Mouse (Mus musculus) midbrain, embryonic 15.5 days (tissue): Measurements from ENCODE around the gene H2-Q7. TPM values are rescaled to one million over a fixed set of nuclear protein-coding genes. Genes with fewer than 3 reads are reported as not detected.

Experiments
- ATAC-seq: fragments of 200-750 bp; cut with Nextera tagmentation; replicated peaks from 2 replicates; pipeline ENCODE4 v1.8.0; 2017; ENCODE audit warnings: moderate TSS enrichment
- H3K27ac ChIP-seq: fragments of 300-500 bp; sonication (generic); 2 replicates; pipeline ENCODE4 v1.5.1; 2015; ENCODE audit warnings: mild to moderate bottlenecking, inconsistent platforms
- H3K27me3 ChIP-seq: fragments of 300-500 bp; sonication (generic); replicated peaks from 2 replicates; pipeline ENCODE4 v1.6.1; 2015; ENCODE audit warnings: inconsistent platforms
- H3K36me3 ChIP-seq: fragments of 300-500 bp; sonication (generic); replicated peaks from 2 replicates; pipeline ENCODE4 v1.6.1; 2015; ENCODE audit warnings: inconsistent platforms
- H3K4me1 ChIP-seq: fragments of 300-500 bp; sonication (generic); 2 replicates; pipeline ENCODE4 v1.6.1; 2015; ENCODE audit warnings: inconsistent platforms
- H3K4me2 ChIP-seq: fragments of 300-500 bp; sonication (generic); 2 replicates; pipeline ENCODE4 v1.6.1; 2015; ENCODE audit warnings: inconsistent platforms, mild to moderate bottlenecking, moderate library complexity
- H3K4me3 ChIP-seq: fragments of 300-500 bp; sonication (generic); 2 replicates; pipeline ENCODE4 v1.5.1; 2015; ENCODE audit warnings: mild to moderate bottlenecking, inconsistent platforms
- H3K9ac ChIP-seq: fragments of 300-500 bp; sonication (generic); 2 replicates; pipeline ENCODE4 v1.6.1; 2015; ENCODE audit warnings: mild to moderate bottlenecking, inconsistent platforms
- H3K9me3 ChIP-seq: fragments of 300-500 bp; sonication (generic); 2 replicates; pipeline ENCODE4 v1.6.1; 2016; ENCODE audit warnings: inconsistent platforms
- WGBS: fragments of 180-500 bp; shearing (Covaris S2); methylation state at CpG from one replicate; pipeline ENCODE4 v1.1.7; 2015; ENCODE audit warnings: mixed read lengths; 5-methylcytosine and 5-hydroxymethylcytosine counted together
- polyA plus RNA-seq: library from polyadenylated mRNA; unstranded; fragments of >200 nt; fragmentation: Nextera tagmentation; extraction: Ambion mirVana; gene quantifications from 2 replicates; pipeline ENCODE4 v1.2.1, GENCODE M21; 2015

Gene H2-Q7
- polyA plus RNA-seq, 1 experiment from 2014 or later, result 2.7 TPM

DNA sequence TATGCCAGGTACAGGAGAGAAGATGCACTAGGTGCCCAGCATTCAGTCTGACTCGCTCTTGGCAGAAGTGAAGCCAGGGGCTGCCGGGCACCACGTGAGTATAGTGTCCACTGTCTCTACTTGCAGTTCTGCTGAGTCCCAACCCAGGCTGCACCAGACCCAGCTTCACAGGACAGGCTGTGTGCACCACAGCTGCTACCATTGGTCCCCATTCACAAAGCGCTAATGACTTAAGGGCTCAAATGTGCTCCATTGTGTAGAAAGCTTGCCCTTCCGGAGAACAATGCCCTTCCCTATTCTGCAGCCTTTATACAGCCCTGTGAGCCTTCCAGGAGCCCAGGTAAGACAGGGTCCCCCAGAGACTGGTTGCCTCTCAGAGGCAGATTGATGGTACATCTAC lies 51.4 kb downstream of the H2-Q7 start:
- no peak overlapping the region for H3K4me2 ChIP-seq
- 47% methylated on average over 5 of the region's 5 CpGs for WGBS
- no peak overlapping the region for H3K4me3 ChIP-seq
- H3K9ac ChIP-seq, result no peak overlapping the region
- H3K4me1 ChIP-seq, result no peaks in the 10 kb centered on the region
- no peak overlapping the region for H3K27ac ChIP-seq
- H3K27me3 ChIP-seq, result no peaks in the 10 kb centered on the region
- ATAC-seq, result no peak
- H3K9me3 ChIP-seq, result no peaks in the 10 kb centered on the region
- no peaks in the 10 kb centered on the region for H3K36me3 ChIP-seq

Other genes starting within 250 kb of the H2-Q7 start
- 0.58 and 0.78 TPM in 2 replicates for gene Ltb, start 244.7 kb upstream of the H2-Q7 start, polyA plus RNA-seq
- not detected in 2 replicates for gene Tnf, start 237.1 kb upstream of the H2-Q7 start, polyA plus RNA-seq
- 0.32 and 0.69 TPM in 2 replicates for gene Lta, start 233.8 kb upstream of the H2-Q7 start, polyA plus RNA-seq
- 1.6 TPM in 1 of 2 replicates, not detected in the other for gene Gm16181, start 218.3 kb upstream of the H2-Q7 start, polyA plus RNA-seq
- 94.4 and 100 TPM in 2 replicates for gene Atp6v1g2, start 205.5 kb upstream of the H2-Q7 start, polyA plus RNA-seq
- 11.7 and 11.8 TPM in 2 replicates for gene Nfkbil1, start 203.4 kb upstream of the H2-Q7 start, polyA plus RNA-seq
- 379 and 391 TPM in 2 replicates for gene Ddx39b, start 197.4 kb upstream of the H2-Q7 start, polyA plus RNA-seq
- gene H2-D1, start 176.4 kb upstream of the H2-Q7 start, polyA plus RNA-seq, result 93.4 and 105 TPM in 2 replicates
- 0.54 and 0.70 TPM in 2 replicates for gene H2-Q1, start 118.8 kb upstream of the H2-Q7 start, polyA plus RNA-seq
- gene H2-Q2, start 96.9 kb upstream of the H2-Q7 start, polyA plus RNA-seq, result 3.0 and 3.8 TPM in 2 replicates
- 0.88 and 1.3 TPM in 2 replicates for gene H2-Q4, start 59.5 kb upstream of the H2-Q7 start, polyA plus RNA-seq
- 0.89 and 1.1 TPM in 2 replicates for gene H2-Q6, start 14.3 kb upstream of the H2-Q7 start, polyA plus RNA-seq
- gene H2-Q10, start 30.9 kb downstream of the H2-Q7 start, polyA plus RNA-seq, result 0.26 and 1.6 TPM in 2 replicates
- gene Pou5f1, start 66.9 kb downstream of the H2-Q7 start, polyA plus RNA-seq, result 0.12 TPM in 1 of 2 replicates, not detected in the other
- gene Tcf19, start 77.7 kb downstream of the H2-Q7 start, polyA plus RNA-seq, result 10.8 and 13.1 TPM in 2 replicates
- gene Cchcr1, start 77.9 kb downstream of the H2-Q7 start, polyA plus RNA-seq, result 3.5 and 3.7 TPM in 2 replicates
- gene Psors1c2, start 94.0 kb downstream of the H2-Q7 start, polyA plus RNA-seq, result 0.56 and 0.96 TPM in 2 replicates
- gene Cdsn, start 113.0 kb downstream of the H2-Q7 start, polyA plus RNA-seq, result 0.06 TPM in 2 replicates
- gene 2300002M23Rik, start 128.3 kb downstream of the H2-Q7 start, polyA plus RNA-seq, result not detected in 2 replicates
- gene Sfta2, start 162.4 kb downstream of the H2-Q7 start, polyA plus RNA-seq, result not detected in 2 replicates
- gene Gm9573, start 187.5 kb downstream of the H2-Q7 start, polyA plus RNA-seq, result not detected in 2 replicates
- gene Mucl3, start 204.5 kb downstream of the H2-Q7 start, polyA plus RNA-seq, result not detected in 2 replicates
- 16.3 and 16.5 TPM in 2 replicates for gene Vars2, start 228.4 kb downstream of the H2-Q7 start, polyA plus RNA-seq
- gene Gtf2h4, start 234.6 kb downstream of the H2-Q7 start, polyA plus RNA-seq, result 27.6 and 29.5 TPM in 2 replicates